In genomic region chr7:120043990-120044389, GRCm38 (mm10) we compare ENCODE assay signal across 25 mouse cellular contexts. TPM values are rescaled to one million over a fixed set of nuclear protein-coding genes. Genes with fewer than 3 reads are reported as not detected.
DNase-seq lines count a peak whose midpoint lies in the region; ATAC-seq and TF ChIP-seq lines count a peak whose summit lies in the region.
"Had no signal": no experiment of that assay in that cellular context is flagged by ENCODE, and none has a peak within 500 bp of the region (broad histone marks: within the 10 kb centered on the region; RNA-seq: fewer than 3 reads in every experiment).

No protein-coding gene starts in this region.

- H3K27me3 ChIP-seq in liver, embryonic 14.5 days (ENCODE audit: control insufficient read depth, insufficient read depth, low read length), result no peaks in the 10 kb centered on the region
- H3K27me3 ChIP-seq in ES-Bruce4 (ENCODE audit: control insufficient read depth, insufficient read depth, low read length, poor library complexity, severe bottlenecking), result no peaks in the 10 kb centered on the region
- H3K27me3 ChIP-seq in forebrain, embryonic 10.5 days (ENCODE audit: poor library complexity, severe bottlenecking), result no peaks in the 10 kb centered on the region
- H3K27me3 ChIP-seq: hindbrain, embryonic 15.5 days; limb, embryonic 12.5 days had no signal

- no peak for TF ChIP-seq EP300 in liver, embryonic 14.5 days (IDR thresholded peaks at IDR 0.05; ENCODE audit: low read depth)
- TF ChIP-seq EP300 in ES-Bruce4 (IDR thresholded peaks at IDR 0.05; ENCODE audit: insufficient read depth, low read depth, low read length), result no peak

- TF ChIP-seq CTCF in liver, embryonic 14.5 days (IDR thresholded peaks at IDR 0.05; ENCODE audit: low read depth), result peak; percentile 21; the same call in 1 of the 2 replicates
- TF ChIP-seq CTCF in ES-Bruce4 (IDR thresholded peaks at IDR 0.05; ENCODE audit: low read depth, low read length), result peak; percentile 2

- H3K4me3 ChIP-seq in liver, embryonic 14.5 days (ENCODE audit: insufficient read depth in 1 of 2, low read depth in 2 of 2, low read length in 2 of 2), result no peak overlapping the region
- H3K4me3 ChIP-seq in ES-Bruce4 (ENCODE audit: low read depth, low read length), result no peak overlapping the region
- H3K4me3 ChIP-seq in forebrain, embryonic 10.5 days, result no peak overlapping the region
- H3K4me3 ChIP-seq: hindbrain, embryonic 15.5 days; left cerebral cortex, adult 2 months; limb, embryonic 12.5 days had no signal

- H3K9me3 ChIP-seq in liver, embryonic 14.5 days (ENCODE audit: control insufficient read depth, low read length), result no peaks in the 10 kb centered on the region
- H3K9me3 ChIP-seq in ES-Bruce4 (replicated peaks; ENCODE audit: control insufficient read depth, insufficient read depth, low read length, poor library complexity, severe bottlenecking), result no peaks in the 10 kb centered on the region
- H3K9me3 ChIP-seq in forebrain, embryonic 10.5 days, result 0 out of 2 replicates have a peak, but pooled peaks cover 2% of the 10 kb centered on the region
- H3K9me3 ChIP-seq: G1E; hindbrain, embryonic 15.5 days had no signal

- DNase-seq in CD4-positive, CD25-positive, alpha-beta regulatory T cell, adult 2 months (ENCODE audit: low read depth, low spot score), result peak; percentile 3
- DNase-seq in liver, embryonic 14.5 days (ENCODE audit: low read depth in 3 of 3, low spot score in 3 of 3), result no peak
- no peak for DNase-seq in liver
- peak; percentile 15 for DNase-seq in induced T-regulatory cell, adult 2 months (ENCODE audit: low read depth)
- DNase-seq in spleen, postnatal 10 days (ENCODE audit: low spot score in 2 of 2), result no peak
- DNase-seq in forebrain, embryonic 10.5 days (ENCODE audit: extremely low spot score, low spot score), result no peak
- DNase-seq: adrenal gland, adult 2 months; cerebellum, adult 8-10 months; heart, adult 11 months; heart, postnatal 36 days; kidney, adult 8-10 months; kidney, postnatal 25 days; layer of hippocampus, adult 9-11 months; lung, adult 18-20 months; lung, postnatal 36 days; retina, postnatal 1 day; right cerebral cortex, postnatal 4 days; thymus, postnatal 25 days had no signal

- H3K9ac ChIP-seq in liver, embryonic 14.5 days (replicated peaks), result no peak overlapping the region
- no peak overlapping the region for H3K9ac ChIP-seq in ES-Bruce4 (ENCODE audit: low read depth, poor library complexity, severe bottlenecking)
- H3K9ac ChIP-seq: hindbrain, embryonic 15.5 days; limb, embryonic 12.5 days had no signal

- TF ChIP-seq POLR2A in ES-Bruce4 (IDR thresholded peaks at IDR 0.05; ENCODE audit: insufficient read depth, low read length), result no peak

- no peaks in the 10 kb centered on the region for H3K36me3 ChIP-seq in liver, embryonic 14.5 days (replicated peaks; ENCODE audit: control insufficient read depth, insufficient read depth, low read depth)
- H3K36me3 ChIP-seq in ES-Bruce4 (ENCODE audit: control insufficient read depth, insufficient read depth, low read length, poor library complexity, severe bottlenecking), result no peaks in the 10 kb centered on the region
- H3K36me3 ChIP-seq in forebrain, embryonic 10.5 days (replicated peaks), result no peaks in the 10 kb centered on the region
- H3K36me3 ChIP-seq: G1E; hindbrain, embryonic 15.5 days; limb, embryonic 12.5 days had no signal

- WGBS in liver, embryonic 14.5 days (ENCODE audit: insufficient replicate concordance), result 69% methylated on average over 3 of the region's 3 CpGs
- 92% methylated on average over 3 of the region's 3 CpGs for WGBS in forebrain, embryonic 10.5 days

- H3K4me2 ChIP-seq in liver, embryonic 14.5 days (ENCODE audit: low read depth), result no peak overlapping the region
- H3K4me2 ChIP-seq: hindbrain, embryonic 15.5 days; limb, embryonic 12.5 days had no signal

- H3K27ac ChIP-seq in liver, embryonic 14.5 days, result no peak overlapping the region
- H3K27ac ChIP-seq in ES-Bruce4 (ENCODE audit: insufficient read depth, low read length), result no peak overlapping the region
- no peak overlapping the region for H3K27ac ChIP-seq in forebrain, embryonic 10.5 days
- H3K27ac ChIP-seq: hindbrain, embryonic 15.5 days; left cerebral cortex, adult 2 months; limb, embryonic 12.5 days had no signal

- no peaks in the 10 kb centered on the region for H3K4me1 ChIP-seq in liver, embryonic 14.5 days (replicated peaks; ENCODE audit: control insufficient read depth in 2 of 2, insufficient read depth in 2 of 2, low read length in 1 of 2)
- no peaks in the 10 kb centered on the region for H3K4me1 ChIP-seq in ES-Bruce4 (ENCODE audit: control insufficient read depth, insufficient read depth, low read length)
- H3K4me1 ChIP-seq in forebrain, embryonic 10.5 days, result no peaks in the 10 kb centered on the region
- H3K4me1 ChIP-seq: hindbrain, embryonic 15.5 days; limb, embryonic 12.5 days had no signal

- no peak for ATAC-seq in CD4-positive, CD25-positive, alpha-beta regulatory T cell, adult 4 months
- no peak for ATAC-seq in liver, embryonic 14.5 days (ENCODE audit: insufficient read depth)

RNA-seq across cellular contexts. Expression of gene Dnah3, which starts 51.1 kb away (rescaled TPM):
- not detected for polyA plus RNA-seq in CD4-positive, CD25-positive, alpha-beta regulatory T cell, adult 4 months (2017; shearing (Covaris generic))
- not detected in 2 replicates for polyA plus RNA-seq in liver, embryonic 14.5 days (2012; rRNA removed)
- polyA plus RNA-seq in liver, embryonic 14.5 days (2014; fragmentation: Nextera tagmentation; extraction: Ambion mirVana), result not detected in 2 replicates
- polyA plus RNA-seq in ES-Bruce4 (2011; ENCODE audit: insufficient read depth, insufficient read length, low read depth, missing spikeins), result not detected in 2 replicates
- polyA plus RNA-seq in forebrain, embryonic 10.5 days (2016; fragmentation: Nextera tagmentation; extraction: Ambion mirVana), result 0.05 TPM in 1 of 2 replicates, not detected in the other
- polyA plus RNA-seq: adrenal gland, adult 2 months; G1E; heart, embryonic 14.5 days; limb, embryonic 12.5 days had no signal

RNA-seq across cellular contexts. Expression of gene Tmem159, which starts 58.2 kb away (rescaled TPM):
- polyA plus RNA-seq in CD4-positive, CD25-positive, alpha-beta regulatory T cell, adult 4 months (2017; shearing (Covaris generic)), result 10 to 100 TPM in 1 of 2 experiments, 1 to 10 TPM in 1; 9.2 to 10.3 TPM
- polyA plus RNA-seq in liver, embryonic 14.5 days (2012; rRNA removed), result 0.77 and 0.78 TPM in 2 replicates
- 1.7 and 1.9 TPM in 2 replicates for polyA plus RNA-seq in liver, embryonic 14.5 days (2014; fragmentation: Nextera tagmentation; extraction: Ambion mirVana)
- polyA plus RNA-seq in ES-Bruce4 (2011; ENCODE audit: insufficient read depth, insufficient read length, low read depth, missing spikeins), result 13.7 and 14.5 TPM in 2 replicates
- 16.2 and 18.4 TPM in 2 replicates for polyA plus RNA-seq in forebrain, embryonic 10.5 days (2016; fragmentation: Nextera tagmentation; extraction: Ambion mirVana)
- polyA plus RNA-seq: G1E had no signal

Comparison
In these comparisons a context has a peak if more than half of its experiments do, and no peak if none do; other contexts are left out.
1. DNase-seq: peak in CD4-positive, CD25-positive, alpha-beta regulatory T cell, adult 2 months (single experiment) and induced T-regulatory cell, adult 2 months (single experiment); none in liver, embryonic 14.5 days (0 of 3), liver (single experiment), spleen, postnatal 10 days (0 of 2) and forebrain, embryonic 10.5 days (single experiment).